Mouse (Mus musculus) adrenal gland, postnatal 10 days (tissue): ENCODE results near the gene Rbpms2. TPM values are rescaled to one million over a fixed set of nuclear protein-coding genes. Genes with fewer than 3 reads are reported as not detected.
"Not testable (repeated sequence)": the region's sequence is repeated elsewhere in the genome, so short reads cannot be mapped to it uniquely, and the experiment has no call there.

Experiments used
- DNase-seq: peaks from one replicate; pipeline ENCODE4 v3.0.0; 2021; ENCODE audit warnings: mixed read lengths
- total RNA-seq, 2 experiments: library from RNA; stranded (reverse); gene quantifications; 2 replicates each; pipeline ENCODE4 v1.2.3; 2021

The Rbpms2 gene
- total RNA-seq, 2 experiments from 2014 or later, result 49.7 to 61.5 TPM

DNA sequence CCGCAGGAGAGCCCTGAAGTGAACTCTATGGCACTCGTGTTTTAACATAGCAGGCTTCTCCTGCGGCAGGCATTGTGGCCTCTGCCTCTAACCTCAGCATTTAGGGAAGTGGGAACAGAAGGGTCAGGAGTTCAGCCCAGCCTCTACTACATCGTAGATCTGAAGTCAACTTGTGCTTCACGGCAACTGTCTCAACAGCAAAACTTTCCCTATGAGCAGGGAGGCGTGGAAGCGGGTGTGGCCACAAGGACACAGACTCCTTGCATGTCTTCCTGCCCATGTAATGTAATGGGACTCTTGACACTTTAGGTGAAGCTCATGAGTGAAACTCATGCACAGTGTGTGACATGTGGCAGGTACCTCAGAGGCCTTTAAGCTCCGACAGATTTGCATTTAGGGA lies 26.1 kb downstream of the Rbpms2 start:
- DNase-seq, result no peak

DNA sequence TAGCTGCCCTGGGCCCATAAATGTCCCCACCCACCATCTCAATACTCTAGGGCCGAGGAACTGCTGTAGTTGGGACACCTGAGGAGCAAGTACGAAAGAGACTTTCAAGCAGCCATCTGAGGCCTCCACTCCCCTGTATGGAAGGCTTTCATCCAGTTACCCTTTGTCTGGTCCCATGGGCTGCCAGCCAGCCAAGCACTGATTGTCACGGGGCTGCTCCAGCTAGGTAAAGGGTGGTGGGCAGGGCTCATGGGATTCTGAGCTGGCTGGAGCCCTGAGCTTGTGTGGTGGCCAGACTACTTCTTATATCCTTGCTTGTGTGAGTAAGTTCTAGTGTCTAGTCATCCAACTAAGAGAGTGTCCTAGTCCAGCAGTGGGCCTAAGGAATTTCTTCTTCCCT lies 27.8 kb downstream of the Rbpms2 start:
- peak; percentile 69 for DNase-seq

DNA sequence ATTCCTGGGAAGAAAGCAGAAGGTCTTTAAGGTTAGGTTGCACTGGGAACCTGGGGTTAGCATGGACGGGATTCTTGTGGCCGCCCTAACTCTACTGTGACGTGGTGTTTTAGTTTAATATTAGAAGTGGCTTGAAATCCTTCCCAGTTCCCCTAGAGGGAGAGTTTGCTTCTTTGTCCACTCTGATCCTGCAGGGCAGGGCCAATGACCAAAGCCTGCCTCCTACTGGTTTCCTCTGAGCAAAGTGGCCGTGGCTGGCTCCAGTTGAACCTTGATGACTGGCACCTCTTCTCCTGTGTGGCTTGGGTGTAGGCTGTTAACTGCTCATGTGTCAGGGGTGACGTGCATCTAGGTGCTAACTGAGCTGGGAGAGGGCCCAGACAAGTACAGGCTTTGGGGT lies 31.6 kb downstream of the Rbpms2 start:
- DNase-seq, result no peak

DNA sequence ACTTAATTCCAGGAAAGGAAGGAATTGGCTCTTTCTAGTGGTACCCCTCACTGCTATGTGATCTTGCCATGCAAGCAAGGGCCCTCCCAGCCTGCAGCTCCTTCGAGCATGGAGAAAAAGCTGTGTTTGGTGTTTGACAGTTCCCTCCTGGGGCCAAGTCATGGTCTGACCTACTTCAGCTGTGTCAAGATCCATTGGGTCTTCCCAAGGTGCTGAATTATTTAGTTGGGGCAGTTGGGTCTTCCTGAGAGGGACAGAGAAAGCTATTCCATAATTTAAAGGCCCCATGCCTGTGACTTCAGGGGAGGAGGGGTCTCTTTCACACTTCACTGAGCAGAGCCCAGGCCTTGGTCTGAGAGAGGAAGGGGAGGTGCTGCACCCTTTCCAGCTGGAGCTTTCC lies 32.0 kb downstream of the Rbpms2 start:
- DNase-seq, result no peak

DNA sequence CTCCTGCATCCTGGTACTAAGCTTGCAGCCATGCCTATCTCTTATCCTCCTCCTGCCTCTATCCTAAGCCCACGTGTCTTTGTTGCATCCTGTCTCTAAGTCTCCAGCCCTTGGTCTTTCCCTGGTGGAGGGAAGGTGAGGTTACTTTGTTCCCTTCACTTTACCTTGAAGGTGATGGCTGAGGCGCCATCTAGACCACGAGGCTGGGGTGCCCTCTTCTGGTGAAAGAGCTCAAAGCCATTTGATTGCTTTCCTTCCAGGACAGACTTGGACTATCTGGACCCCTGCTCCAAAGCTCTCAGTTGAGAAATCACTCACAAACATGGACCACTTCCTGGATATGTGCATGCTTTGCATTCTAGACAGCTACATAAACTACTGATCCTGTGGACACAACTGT lies 34.7 kb downstream of the Rbpms2 start:
- peak; percentile 83 for DNase-seq

DNA sequence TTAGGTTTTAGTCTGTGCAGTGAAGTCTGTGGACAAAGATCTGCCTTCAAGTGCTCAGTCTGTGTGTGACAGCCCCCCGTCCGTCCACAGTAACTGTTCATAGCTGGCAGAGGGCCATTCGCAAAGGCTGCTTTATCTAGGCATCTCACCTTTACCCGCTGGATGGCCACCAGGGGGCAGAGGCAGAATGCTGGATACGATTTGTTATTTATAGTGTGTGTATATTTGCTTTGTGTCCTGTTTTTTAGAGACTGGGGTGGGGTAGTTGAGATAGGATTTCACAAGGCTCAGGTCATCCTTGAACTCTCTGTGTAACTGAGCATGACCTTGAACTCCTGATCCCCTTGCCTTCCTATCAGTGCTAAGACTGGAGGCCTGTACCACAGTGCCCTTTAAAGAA lies 36.6 kb downstream of the Rbpms2 start:
- peak; percentile 83 for DNase-seq

DNA sequence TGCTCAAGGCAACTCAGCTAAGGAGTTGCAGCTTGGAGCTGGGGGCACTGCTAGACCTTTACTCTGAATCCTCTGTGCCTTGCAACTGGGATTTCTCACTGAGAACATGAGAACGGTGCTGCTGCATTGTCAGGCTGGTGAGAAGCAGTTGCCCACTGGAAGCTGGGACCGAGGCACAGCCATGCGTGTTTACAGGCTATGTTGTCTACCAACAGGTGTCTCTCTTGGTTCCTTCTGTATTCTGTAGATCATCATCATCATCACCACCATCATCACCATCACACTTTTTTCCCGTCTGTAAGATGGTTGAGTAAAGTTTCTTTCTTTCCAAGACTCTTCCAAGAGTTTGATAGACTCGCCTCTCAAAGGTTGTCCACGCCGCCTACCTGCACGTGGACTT lies 38.3 kb downstream of the Rbpms2 start, which contains the start of gene Oaz2:
Oaz2 (plus strand) TSS at position 301 of the 400 bp plus-strand sequence.
- DNase-seq, result no peak

DNA sequence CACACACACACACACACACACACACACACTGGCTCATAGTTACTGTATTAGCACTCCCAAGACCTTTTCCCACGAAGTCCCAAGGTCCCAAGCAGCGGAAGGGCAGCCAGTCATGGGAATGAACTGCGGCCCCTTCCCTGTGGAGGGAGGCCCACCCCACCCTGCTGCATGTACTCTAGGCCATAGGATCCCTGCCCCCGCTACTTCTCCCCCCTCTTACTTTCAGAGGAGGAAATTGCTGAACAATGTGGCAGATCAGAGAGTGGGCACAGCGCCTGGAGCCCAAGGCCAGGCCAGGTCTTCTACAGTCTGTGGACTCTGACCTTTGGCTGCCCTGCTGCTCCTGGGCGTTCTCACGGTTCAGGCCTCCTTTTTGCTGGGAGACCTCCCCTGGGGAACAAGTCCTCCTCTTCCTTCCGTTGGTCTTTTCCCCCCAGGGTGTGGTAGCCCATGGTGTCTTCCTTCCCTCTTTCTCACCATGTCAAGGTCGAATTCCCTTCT lies 42.0 kb downstream of the Rbpms2 start:
- peak; percentile 87 for DNase-seq

DNA sequence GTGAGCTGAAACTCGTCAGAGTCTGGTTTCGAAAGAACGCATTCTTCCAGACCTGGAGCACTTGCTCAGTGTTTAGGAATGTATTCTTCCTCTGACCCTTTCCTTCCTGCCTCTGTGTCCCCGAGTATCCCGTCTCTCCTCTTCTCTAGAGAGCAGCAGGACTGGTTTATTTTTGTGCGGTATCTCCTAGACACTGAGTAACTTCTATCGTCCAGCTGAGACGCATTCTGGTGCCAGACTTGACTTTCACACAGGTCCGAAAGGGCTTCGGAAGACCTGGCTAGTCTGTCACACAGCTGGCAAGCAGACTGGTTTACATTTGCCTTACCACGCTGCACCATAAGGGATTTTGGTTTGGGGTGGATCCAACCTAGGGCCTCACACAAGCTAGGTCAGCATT lies 43.5 kb downstream of the Rbpms2 start:
- no peak for DNase-seq

DNA sequence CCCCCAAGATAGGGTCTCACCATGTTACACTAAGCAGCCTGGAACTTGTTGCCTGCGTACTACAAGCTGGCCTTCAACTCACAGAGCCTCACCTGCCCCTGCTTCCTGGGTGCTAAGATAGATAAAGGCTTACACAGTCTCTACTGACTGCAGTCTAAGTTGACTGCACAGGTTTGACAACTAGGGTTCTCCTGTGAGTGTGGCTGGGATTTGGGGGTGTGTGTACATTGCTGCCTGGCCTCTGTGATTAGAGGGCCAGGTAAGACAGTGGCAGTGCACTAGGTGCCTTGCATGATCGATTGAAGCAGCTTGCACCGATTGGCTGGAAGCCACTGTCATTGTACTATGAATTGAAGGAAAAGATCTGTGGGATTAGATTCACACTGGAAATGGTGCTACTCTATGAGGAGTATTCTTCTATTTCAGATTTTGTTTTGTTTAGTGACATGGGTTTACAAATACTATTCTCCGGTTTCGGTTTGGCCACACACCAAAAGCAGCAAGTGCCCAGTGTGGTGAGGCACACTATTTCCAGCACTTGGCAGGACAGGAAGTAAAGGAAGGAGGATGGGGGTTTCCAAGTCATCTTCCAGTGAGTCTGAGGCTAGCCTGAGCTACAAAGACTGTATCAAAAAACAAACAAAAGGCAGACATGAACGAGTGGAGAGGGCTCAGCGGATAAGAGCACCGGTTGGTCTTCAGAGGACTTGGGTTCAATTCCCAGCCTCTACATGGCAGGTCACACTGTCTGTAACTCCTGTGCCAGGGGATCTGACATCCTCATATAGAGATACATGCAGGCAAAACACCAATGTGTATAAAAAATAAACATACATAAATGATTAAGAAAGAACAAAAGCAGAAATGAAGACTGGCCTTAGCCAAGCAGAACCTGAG lies 46.3 kb downstream of the Rbpms2 start:
- DNase-seq, result no peak

DNA sequence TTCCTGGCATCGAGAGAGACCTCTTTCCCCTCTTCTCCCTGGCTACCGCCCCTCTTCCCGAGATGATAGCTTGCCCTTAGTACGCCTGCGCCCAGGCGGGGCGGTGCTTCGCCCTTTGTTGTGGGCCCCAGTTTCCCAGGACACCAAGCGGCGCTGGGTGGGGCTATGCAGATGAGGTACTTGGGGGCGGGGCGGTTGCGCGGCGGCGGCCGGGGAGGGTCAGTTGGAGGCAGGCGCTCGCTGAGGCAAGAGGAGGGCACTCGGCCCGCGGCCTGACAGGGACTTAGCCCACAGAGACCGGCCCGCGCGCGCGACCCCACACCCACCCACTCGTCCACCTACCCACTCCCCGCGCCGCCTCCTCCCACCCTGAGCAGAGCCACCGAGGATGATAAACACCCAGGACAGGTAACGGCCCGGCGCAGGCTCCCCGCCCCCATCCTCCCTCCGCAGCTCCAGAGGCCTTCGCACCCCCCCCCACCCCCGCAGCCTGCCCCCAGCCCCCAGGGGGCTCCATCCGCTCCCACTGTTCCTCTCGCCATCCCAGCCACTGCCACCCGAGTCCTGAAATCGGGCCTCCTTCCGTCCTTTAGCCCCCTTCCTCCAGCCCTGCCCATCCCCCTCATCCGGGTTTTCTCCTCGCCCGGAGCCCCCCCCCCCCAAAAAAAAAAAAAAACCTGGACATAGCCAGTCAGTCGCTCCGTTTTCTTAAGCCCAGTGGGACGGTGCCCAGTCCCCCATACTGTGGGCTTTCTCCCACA lies 47.1 kb downstream of the Rbpms2 start:
- peak; percentile 99 for DNase-seq

DNA sequence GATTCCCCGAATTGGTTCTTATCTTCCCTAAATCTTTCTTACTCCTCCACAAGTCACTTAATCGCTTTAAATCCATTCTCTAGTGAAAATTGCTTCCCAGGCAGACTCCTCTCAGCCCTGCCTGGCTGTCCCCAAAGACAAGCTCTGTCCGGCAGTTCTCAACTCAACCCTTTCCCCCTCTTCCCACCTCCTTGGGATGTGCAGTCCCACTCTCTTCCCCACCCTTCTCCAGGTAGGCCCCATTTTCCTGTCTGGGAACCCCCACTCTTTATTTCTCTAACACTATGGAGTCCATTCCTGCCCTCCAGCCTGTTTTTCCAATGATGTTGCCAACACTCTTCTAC lies 47.6 kb downstream of the Rbpms2 start:
- DNase-seq, result no peak

DNA sequence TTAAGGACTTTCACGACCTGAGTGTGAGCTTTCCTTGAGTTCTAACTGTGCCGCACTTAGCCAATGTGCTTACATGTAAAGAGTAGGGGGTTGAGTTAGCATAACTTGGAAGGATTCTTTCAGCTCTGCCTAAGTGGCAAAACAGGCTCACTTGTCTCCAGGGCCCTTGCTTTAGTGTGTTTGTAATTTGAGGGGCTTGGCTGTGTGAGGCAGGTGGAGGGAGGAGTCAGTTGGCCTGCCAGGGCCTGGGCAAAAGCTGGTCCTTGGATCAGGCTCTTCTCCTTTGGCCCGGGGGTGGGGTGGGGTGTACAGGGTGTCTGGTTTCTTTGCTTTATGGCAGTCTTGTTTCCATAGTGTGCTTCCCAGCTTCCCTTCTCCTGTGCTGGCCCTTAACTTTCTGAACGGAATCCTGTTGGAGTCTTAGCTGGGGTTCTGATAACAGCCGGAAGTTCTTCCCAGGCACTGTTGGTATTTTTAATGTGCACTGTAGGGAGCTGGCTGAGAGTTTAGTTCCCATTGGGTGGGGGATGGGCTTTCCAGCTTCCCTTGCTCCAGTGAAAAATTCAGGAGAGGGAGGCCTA lies 49.8 kb downstream of the Rbpms2 start:
- DNase-seq, result peak; percentile 66

DNA sequence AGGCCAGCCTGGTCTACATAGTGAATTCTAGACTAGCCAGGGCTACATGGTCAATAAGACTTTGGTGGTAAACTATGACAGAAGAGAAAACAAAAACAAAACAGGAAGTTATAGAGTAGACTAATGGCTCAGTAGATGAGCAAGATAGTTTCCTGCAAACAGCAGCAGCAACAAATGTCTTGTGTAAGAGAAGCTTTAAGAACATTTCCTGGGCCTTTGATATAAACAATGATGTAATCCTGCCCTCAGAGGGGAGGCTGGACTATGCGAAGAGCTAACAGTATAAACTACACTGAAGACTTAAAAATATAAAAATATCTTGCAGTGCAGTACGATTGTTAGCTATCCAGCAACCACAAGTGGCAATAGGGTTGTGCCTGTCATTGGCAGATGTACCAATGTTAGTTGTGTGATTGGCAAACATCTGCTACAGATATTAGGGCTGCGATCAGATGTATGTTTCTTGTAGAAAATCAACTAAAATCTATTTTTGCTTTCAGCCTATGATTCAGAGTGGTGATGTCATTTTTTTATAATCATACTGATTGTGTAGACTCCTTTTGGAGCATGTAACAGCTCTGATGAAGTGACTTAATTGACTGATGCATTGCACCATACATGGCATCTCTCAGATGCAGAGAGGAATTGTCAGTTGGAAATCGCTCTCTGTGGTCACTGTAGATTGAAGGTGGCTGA lies 51.6 kb downstream of the Rbpms2 start:
- DNase-seq, result no peak

DNA sequence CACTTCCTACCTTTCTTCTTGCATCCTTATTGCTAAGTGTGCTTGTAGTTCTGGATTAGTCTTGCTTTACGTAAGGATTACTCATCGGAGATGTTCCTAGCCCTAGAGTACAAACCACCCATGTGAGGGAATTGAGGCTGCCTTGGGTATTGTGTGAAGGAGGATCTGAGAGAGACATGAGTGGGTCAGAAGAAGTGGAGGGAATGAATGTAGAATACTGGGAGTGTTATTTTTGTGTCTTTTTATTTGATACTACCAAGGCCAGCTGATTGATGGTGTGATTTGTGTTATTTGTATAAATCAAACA lies 52.1 kb downstream of the Rbpms2 start:
- DNase-seq, result no peak

DNA sequence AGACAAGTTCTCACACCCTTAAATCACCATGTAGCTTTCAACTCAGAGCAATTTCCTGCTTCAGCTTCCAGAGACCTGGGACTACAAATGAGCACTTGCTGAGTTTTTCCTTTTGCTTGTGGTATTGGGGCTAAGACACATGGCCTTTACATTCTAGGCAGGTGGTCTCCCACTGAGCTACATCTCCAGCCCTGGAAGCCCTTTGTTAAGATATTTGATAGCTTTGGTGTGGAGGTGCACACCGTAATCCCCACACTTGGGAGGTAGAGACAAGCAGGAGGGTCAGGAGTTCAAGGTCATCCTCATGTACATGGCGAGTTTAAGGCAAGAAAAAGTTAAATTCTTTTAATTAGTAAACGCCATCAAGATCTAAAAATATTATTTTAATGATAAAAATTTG lies 52.7 kb downstream of the Rbpms2 start:
- no peak for DNase-seq

DNA sequence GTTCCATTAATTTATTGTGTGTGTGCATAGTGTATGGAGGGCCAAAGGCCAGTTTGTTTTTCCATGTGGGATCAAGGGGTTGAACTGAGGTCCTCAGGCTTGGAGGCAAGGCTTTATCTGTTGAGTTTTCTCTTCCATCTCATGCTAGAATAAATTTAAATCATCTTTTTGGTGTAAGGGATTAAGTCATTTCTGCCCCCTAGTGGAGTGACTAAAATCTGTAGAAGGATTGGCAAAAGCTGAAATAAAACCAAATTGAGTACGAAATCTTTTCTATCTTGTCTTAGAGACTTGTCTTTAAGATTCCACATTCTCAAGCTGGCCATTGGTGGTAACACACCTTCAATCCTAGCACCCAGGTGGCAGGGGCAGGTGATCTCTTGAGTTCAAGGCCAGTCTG lies 53.5 kb downstream of the Rbpms2 start:
- DNase-seq, result no peak

DNA sequence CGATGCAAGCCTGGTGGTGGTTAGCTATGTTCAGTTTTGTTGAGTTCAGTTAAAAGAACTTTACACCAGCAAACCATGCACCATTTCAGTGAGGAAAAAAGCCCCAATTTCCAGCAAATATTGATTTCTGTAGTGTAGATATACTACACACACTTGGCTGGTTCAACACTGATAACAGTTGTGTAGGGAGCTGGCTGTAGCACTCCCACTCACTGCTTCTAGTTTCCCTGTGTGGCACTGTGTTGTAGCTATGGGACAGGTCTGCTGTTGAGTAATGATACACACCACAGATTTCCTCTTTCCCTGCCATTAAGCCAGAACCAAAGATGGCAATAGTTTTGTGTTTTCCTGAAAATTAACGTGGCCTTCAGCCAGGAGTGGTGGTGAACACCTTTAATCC lies 55.3 kb downstream of the Rbpms2 start:
- DNase-seq, result no peak

DNA sequence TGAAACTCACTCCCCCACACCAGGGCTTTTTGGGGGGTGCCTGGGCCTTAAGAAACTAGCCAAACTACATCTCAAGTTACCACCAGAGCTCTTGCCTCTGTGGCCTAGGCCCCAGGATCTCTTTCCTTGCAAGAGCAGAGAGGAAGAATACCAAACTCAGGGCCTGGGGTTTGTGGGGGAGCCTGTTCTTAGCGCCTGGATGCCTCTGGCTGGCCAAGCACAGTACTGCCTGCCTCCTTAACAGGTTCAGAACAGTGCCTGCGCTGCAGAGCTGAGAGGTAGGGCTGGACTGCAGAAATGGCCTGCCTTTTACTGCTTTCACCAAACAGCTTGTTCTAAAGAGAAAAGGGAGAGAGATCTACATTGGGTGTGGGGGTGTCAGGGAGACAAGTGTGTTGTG lies 60.4 kb downstream of the Rbpms2 start:
- DNase-seq, result not testable (repeated sequence)

DNA sequence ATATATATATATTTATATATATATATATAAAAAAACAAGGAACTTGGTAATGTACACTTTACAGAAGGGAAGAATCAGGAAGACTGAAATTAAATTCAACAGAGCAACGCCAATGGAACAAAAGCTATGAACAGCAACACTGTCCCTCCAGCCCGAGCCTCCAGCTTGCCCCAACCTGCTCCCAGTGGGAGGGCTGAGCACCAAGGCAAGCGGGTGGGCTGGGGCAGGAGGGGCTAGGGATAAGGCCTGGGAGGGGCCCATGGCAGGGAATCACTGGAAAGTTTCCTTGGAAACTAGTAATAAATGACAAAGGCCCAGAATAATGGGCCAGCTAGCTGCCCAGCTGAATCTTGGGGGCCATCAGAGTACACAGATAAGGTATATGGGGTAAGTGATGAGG lies 63.0 kb downstream of the Rbpms2 start:
- DNase-seq, result no peak

DNA sequence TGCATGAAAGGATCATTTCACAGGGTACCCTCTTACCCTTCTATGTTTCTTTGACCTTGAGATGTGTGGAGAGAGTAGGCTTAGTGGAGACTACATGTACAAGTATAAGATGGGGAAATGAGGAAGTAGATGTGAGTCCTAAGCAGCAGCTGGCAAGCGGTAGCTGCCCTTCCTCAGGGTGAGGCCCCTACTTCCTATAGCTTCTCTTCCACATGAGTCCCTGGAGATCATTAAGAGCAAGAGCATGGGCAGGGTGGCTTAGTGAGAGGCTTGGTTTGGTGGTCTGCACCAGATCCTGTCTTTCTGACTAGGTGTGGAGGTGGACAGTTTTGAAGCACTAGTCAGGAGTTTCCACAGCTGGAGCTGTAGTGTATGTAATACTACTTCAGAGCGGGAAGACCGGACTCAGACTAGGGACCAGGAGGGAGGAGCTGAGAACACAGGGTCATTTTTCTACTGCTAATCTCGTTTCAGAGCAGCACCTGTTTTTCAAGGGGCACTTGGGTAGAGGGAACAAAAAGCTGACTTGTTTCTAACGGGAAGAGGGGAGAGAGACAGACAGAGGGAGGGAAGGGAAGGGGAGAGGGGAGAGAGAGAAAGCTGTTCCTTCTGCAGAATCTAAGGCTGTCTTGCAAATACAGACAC lies 63.6 kb downstream of the Rbpms2 start:
- no peak for DNase-seq

DNA sequence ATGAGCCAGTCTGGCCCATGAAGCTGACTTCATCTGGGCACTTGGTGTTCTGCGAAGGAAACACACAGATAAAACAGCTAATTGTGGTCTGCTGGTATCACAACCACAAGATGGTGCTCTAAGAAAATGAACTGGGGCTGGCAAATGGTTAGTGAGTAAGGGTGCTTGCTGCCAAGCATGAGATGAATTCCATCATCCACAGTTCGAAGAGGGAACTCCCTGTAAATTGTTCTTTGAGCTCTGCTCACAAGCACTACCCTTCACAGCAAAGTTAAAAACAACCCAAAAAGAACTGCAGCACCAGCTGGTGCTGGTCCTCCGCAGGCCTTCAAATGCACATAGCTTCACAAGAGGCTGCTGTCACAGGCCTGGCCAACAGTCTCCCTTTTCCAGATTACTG lies 66.2 kb downstream of the Rbpms2 start:
- DNase-seq, result peak; percentile 46
